Mouse (Mus musculus) olfactory bulb, adult 2 months (tissue): Measurements from ENCODE around the gene Olfm2.

Experiments used
- CTCF ChIP-seq: fragments of 200-500 bp; IDR thresholded peaks from 2 replicates; pipeline ENCODE4 v1.5.1; 2012; ENCODE audit warnings: low read depth, mild to moderate bottlenecking, low read length, moderate library complexity; ENCODE audit not compliant: insufficient read depth
- POLR2A ChIP-seq: fragments of 200-500 bp; IDR thresholded peaks from 2 replicates; pipeline ENCODE4 v1.6.1; 2012; ENCODE audit warnings: mild to moderate bottlenecking, low read depth, low read length, moderate library complexity; ENCODE audit not compliant: insufficient read depth

- TF ChIP-seq CTCF (no peak), POLR2A (no peak)
These were observed 93.9 kb downstream of the Olfm2 start for GRCm38 (mm10) chr9:20652260-20652658.
